Mouse (Mus musculus) midbrain, embryonic 11.5 days (tissue): ENCODE data around the gene A630076J17Rik. TPM values are rescaled to one million over a fixed set of nuclear protein-coding genes. Genes with fewer than 3 reads are reported as not detected.

Experiments used
- ATAC-seq: fragments of 200-750 bp; cut with Nextera tagmentation; 2 replicates; pipeline ENCODE4 v1.8.0; 2017; ENCODE audit warnings: moderate TSS enrichment, moderate library complexity; ENCODE audit not compliant: low FRiP score
- DNase-seq: peaks from one replicate; pipeline ENCODE4 v3.0.0; 2015; ENCODE audit warnings: low spot score; ENCODE audit errors: missing footprints
- H3K27ac ChIP-seq: fragments of 300-500 bp; sonication (generic); 2 replicates; pipeline ENCODE4 v1.5.1; 2014; ENCODE audit warnings: low read depth, low read length
- H3K27me3 ChIP-seq: fragments of 300-500 bp; sonication (generic); 2 replicates; pipeline ENCODE4 v1.6.1; 2014; ENCODE audit warnings: mild to moderate bottlenecking, low read length, moderate library complexity, mixed read lengths; ENCODE audit not compliant: control insufficient read depth, insufficient read depth
- H3K36me3 ChIP-seq: fragments of 300-500 bp; sonication (generic); 2 replicates; pipeline ENCODE4 v1.6.1; 2014; ENCODE audit warnings: mild to moderate bottlenecking, low read length, moderate library complexity, mixed read lengths; ENCODE audit not compliant: control insufficient read depth, insufficient read depth
- H3K4me1 ChIP-seq: fragments of 300-500 bp; sonication (generic); 2 replicates; pipeline ENCODE4 v1.6.1; 2014; ENCODE audit warnings: low read length; ENCODE audit not compliant: control insufficient read depth, insufficient read depth
- H3K4me2 ChIP-seq: fragments of 300-500 bp; sonication (generic); 2 replicates; pipeline ENCODE4 v1.6.1; 2014; ENCODE audit warnings: mild to moderate bottlenecking, moderate library complexity
- H3K4me3 ChIP-seq: fragments of 300-500 bp; sonication (generic); 2 replicates; pipeline ENCODE4 v1.5.1; 2014; ENCODE audit warnings: low read depth, low read length
- H3K9ac ChIP-seq: fragments of 300-500 bp; sonication (generic); 2 replicates; pipeline ENCODE4 v1.6.1; 2014; ENCODE audit warnings: low read length
- H3K9me3 ChIP-seq: fragments of 300-500 bp; sonication (generic); 2 replicates; pipeline ENCODE4 v1.6.1; 2016; ENCODE audit warnings: low read length; ENCODE audit not compliant: control insufficient read depth
- WGBS: fragments of 180-500 bp; shearing (Covaris S2); extraction: QIAGEN DNeasy Blood & Tissue Kit; methylation state at CpG from one replicate; pipeline ENCODE4 v1.1.7; 2014; 5-methylcytosine and 5-hydroxymethylcytosine counted together
- polyA plus RNA-seq: library from polyadenylated mRNA; unstranded; fragments of >200 nt; fragmentation: Nextera tagmentation; extraction: Ambion mirVana; gene quantifications from 2 replicates; pipeline ENCODE4 v1.2.1, GENCODE M21; 2014

A630076J17Rik gene
- polyA plus RNA-seq, 1 experiment from 2014 or later = not detected

DNA sequence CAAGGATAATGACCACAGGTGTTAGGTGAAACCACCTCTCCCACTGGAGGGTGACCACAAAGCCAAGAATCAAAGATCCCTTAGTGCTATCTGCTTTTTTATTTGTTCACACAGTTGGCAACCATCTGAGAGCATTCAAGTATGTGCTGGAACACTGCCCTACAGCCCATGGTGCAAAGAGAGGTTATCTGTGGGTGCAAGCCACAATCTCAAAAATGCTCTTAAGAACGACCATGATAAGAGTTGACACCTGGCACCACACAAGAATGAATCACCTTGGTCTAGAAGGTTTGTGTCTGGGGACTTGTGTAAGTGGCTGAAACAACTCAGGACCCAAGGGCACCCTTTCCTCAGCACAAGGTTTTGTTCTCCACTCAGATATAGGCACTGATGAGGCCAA is 7.2 kb upstream of the A630076J17Rik start:
- ATAC-seq = no peak

DNA sequence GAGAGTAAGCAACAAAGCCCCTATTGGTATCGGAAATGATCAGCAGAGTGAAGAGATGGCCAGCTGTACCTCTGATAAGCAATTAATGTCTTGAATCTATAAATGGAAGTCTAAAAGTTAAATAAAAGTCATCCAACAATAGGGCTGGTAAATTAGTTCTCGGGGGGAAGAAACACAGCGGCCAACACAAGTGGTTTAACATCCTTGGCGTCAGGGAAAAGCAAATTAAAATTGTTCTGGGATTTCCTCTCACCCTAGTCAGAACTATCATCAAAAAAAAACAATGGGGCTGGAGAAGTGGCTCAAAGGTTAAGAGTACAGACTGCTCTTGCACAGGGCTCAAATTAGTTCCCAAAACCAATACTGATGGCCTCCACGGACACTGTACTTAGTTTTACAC is 4.6 kb upstream of the A630076J17Rik start:
- no peaks in the 10 kb centered on the region for H3K9me3 ChIP-seq
- no peak overlapping the region for H3K27ac ChIP-seq
- no peaks in the 10 kb centered on the region for H3K36me3 ChIP-seq
- no peak overlapping the region for H3K4me2 ChIP-seq
- ATAC-seq = no peak
- H3K4me3 ChIP-seq = no peak overlapping the region
- 93% methylated on average over 5 of the region's 5 CpGs for WGBS
- H3K9ac ChIP-seq = no peak overlapping the region
- no peaks in the 10 kb centered on the region for H3K4me1 ChIP-seq
- H3K27me3 ChIP-seq = no peaks in the 10 kb centered on the region
- no peak for DNase-seq

More for the DNA sequence above, 7.2 kb upstream of the A630076J17Rik start:
- peak; percentile 17 for DNase-seq
- Histone ChIP-seq H3K9me3 (no peaks in the 10 kb centered on the region), H3K4me2 (no peak overlapping the region), H3K4me1 (no peaks in the 10 kb centered on the region; the same call in 1 of the 2 replicates), H3K27ac (no peak overlapping the region), H3K36me3 (no peaks in the 10 kb centered on the region), H3K4me3 (no peak overlapping the region), H3K9ac (no peak overlapping the region), H3K27me3 (no peaks in the 10 kb centered on the region)
- WGBS = 71% methylated on average over 1 of the region's 1 CpGs

DNA sequence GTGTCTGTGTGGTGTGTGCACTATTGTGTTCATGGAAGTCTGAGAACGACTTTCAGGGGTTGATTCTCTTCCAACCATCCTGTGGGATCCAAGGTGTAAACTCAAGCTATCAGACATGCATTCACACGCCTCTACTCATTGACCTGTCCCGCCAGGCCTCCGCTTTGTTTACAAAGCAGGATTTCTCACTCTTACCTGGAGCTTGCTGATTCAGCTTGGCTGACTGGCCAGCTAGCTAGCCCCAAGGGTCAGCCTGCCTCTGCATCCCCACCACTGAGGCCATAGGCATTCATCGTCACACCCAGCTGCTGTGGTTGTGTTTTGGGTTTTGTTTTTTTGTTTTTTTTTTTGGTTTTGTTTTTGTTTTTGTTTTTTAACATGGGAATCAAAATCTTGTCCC is 1.2 kb upstream of the A630076J17Rik start:
- Histone ChIP-seq H3K36me3 (no peaks in the 10 kb centered on the region), H3K4me2 (no peak overlapping the region)

DNA sequence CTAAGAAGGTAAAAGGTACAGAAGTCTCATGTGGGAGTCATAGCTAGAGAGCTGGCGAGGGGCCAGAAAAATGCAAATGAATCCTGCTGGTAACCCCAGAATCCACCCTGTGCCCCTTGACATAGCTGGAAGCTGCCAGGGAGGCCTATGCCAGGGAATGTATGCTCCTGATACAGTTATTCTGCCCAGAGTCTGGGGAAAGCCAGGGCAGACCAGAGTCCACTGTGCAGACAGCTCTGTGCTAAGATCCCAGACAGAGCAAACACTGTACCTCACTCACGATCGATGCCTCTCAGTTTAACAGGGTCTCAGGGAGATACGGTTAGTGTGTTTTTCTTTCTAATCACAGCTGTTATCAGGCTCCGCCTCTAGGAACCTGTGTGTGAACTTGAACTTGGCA is 592 bp upstream of the A630076J17Rik start:
- no peak overlapping the region for H3K4me3 ChIP-seq
- ATAC-seq (no peak), DNase-seq (no peak)
- H3K27ac ChIP-seq = no peak overlapping the region
- no peaks in the 10 kb centered on the region for H3K36me3 ChIP-seq
- no peaks in the 10 kb centered on the region for H3K9me3 ChIP-seq
- H3K4me2 ChIP-seq = no peak overlapping the region
- 78% methylated on average over 5 of the region's 5 CpGs for WGBS
- no peak overlapping the region for H3K9ac ChIP-seq
- no peaks in the 10 kb centered on the region for H3K4me1 ChIP-seq
- no peaks in the 10 kb centered on the region for H3K27me3 ChIP-seq

More for the DNA sequence above, 1.2 kb upstream of the A630076J17Rik start:
- DNase-seq (peak; percentile 54), ATAC-seq (no peak)
- WGBS = 85% methylated on average over 5 of the region's 5 CpGs
- H3K9me3 ChIP-seq = no peaks in the 10 kb centered on the region
- H3K27ac ChIP-seq = no peak overlapping the region
- H3K4me3 ChIP-seq = no peak overlapping the region
- H3K4me1 ChIP-seq = no peaks in the 10 kb centered on the region
- H3K9ac ChIP-seq = no peak overlapping the region
- H3K27me3 ChIP-seq = no peaks in the 10 kb centered on the region

DNA sequence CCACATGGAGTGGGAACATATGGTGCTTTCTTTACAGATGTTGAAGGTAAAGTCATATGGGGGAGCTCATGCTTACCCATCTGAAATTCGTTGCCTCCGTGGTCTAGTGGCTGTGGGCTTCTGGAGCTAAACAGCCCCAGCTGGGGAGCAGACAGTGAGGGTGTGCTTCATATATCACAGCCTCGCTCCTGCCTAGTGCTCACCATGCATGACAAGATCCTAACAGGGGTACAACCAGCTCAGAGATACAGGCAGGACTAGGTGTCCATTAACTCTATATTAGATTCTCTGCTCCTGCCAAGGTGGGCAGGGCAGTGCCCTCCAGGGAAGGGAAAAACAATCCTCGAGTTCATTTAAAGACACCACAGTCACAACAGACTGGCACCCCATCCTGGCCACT is 788 bp downstream of the A630076J17Rik start:
- Histone ChIP-seq H3K9ac (no peak overlapping the region), H3K9me3 (no peaks in the 10 kb centered on the region), H3K27ac (no peak overlapping the region), H3K4me1 (no peaks in the 10 kb centered on the region), H3K4me3 (no peak overlapping the region), H3K4me2 (no peak overlapping the region), H3K36me3 (no peaks in the 10 kb centered on the region), H3K27me3 (no peaks in the 10 kb centered on the region)
- no peak for ATAC-seq
- 73% methylated on average over 4 of the region's 4 CpGs for WGBS
- DNase-seq = no peak

DNA sequence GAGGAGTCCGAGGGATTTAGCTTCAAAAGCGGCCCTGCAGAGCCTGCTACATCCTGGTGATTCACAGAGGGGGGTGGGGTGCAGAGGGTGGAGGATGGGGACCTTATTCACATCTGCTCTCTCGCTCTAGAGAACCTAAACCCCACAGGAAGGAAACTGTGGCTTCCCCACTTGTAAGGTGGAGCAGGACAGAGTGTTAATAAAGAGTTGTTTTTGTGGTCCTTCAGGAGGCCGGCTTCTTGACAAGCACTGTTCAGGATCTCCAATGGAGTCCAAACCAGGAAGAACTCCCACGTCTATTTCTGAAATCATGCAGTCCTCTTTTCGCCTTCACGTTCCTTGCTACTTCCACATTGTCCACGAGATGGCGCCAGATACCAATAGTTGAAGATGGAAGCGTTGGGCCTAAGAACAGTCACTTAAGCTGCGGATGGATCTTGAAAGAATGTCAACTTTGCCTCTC is 3.0 kb downstream of the A630076J17Rik start:
- peak; percentile 99 for DNase-seq
- Histone ChIP-seq H3K4me3 (no peak overlapping the region), H3K27me3 (no peaks in the 10 kb centered on the region), H3K36me3 (no peaks in the 10 kb centered on the region), H3K9me3 (no peaks in the 10 kb centered on the region), H3K9ac (peak overlapping the region; percentile 24; the same call in 1 of the 2 replicates), H3K4me2 (no peak overlapping the region), H3K4me1 (no peaks in the 10 kb centered on the region), H3K27ac (no peak overlapping the region)
- 7% methylated on average over 11 of the region's 11 CpGs for WGBS
- peak; percentile 66 for ATAC-seq

DNA sequence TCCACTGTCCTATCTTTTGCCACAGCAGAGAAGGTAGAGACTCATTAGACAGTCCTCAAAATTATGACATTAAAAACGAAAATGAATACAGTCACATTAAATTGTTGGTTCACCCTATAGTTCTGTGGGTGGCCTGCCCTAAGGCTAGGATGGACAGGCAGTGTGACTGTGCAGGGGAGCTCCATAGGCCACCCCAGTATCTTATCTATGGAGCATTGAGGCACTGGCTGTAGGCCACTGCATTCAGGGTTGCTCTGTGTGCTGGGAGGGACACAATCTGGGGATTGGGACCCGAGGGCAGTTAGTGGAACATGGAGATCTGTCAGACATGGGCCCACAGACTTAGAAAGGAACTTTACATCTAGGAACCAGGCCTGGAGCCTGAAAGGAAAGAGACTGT is 3.5 kb downstream of the A630076J17Rik start:
- Histone ChIP-seq H3K4me3 (no peak overlapping the region), H3K9me3 (no peaks in the 10 kb centered on the region), H3K9ac (no peak overlapping the region), H3K4me1 (no peaks in the 10 kb centered on the region), H3K36me3 (no peaks in the 10 kb centered on the region), H3K4me2 (no peak overlapping the region), H3K27me3 (no peaks in the 10 kb centered on the region), H3K27ac (no peak overlapping the region)
- peak; percentile 64 for DNase-seq
- 23% methylated on average over 2 of the region's 2 CpGs for WGBS
- ATAC-seq = peak; percentile 44; the same call in 1 of the 2 replicates

DNA sequence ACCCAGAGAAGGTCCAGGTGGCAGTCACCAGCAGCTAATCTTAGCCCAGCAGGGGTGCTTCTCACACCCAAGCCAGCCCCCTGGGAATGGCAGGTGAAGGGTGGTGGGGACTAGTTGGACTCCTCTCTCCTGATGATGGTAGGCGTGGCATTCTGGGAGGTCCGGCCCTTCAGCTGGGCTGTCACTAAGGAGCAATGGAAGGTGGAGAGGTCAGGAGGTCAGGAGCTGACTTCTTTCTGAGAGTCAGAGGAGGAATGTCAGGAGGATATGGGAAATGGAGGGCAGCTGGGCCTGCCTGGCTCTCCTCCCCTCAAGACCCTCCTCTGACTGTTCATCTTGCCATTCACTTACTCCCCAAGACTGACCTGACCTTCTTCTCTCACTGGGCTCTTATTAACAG is 7.6 kb downstream of the A630076J17Rik start:
- 0 out of 2 replicates have a peak, but pooled peaks cover 2% of the 10 kb centered on the region for H3K4me1 ChIP-seq
- no peak overlapping the region for H3K9ac ChIP-seq
- H3K27ac ChIP-seq = no peak overlapping the region
- ATAC-seq (no peak), DNase-seq (no peak)
- H3K27me3 ChIP-seq = no peaks in the 10 kb centered on the region
- no peaks in the 10 kb centered on the region for H3K9me3 ChIP-seq
- WGBS = 57% methylated on average over 2 of the region's 2 CpGs
- no peaks in the 10 kb centered on the region for H3K36me3 ChIP-seq
- H3K4me2 ChIP-seq = no peak overlapping the region
- H3K4me3 ChIP-seq = no peak overlapping the region

DNA sequence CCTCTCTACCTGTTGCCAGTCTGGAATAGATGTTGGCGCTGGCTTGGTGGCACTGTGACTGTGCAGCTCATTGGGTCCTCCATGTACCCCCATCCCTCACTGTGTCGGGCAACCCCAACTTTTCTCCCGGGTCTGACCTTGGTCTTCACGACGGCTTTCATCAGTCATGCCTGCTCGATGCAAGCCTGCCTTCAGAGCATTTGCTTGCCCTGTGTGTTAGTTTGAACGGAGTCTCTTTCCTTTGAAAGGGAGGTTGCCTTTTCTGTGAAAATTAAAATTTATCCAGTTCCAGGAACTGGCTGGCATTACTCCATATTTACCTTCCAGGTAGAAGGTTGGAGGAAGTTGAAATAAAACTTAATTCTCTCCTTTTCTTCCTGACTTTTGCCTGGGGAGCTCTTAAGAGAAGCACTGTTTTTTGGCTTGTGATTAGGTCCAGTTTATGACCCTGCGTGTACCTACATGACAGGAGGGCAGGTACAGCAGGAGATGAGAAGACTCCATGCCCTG is 8.1 kb downstream of the A630076J17Rik start:
- Histone ChIP-seq H3K9ac (no peak overlapping the region), H3K36me3 (no peaks in the 10 kb centered on the region), H3K4me1 (0 out of 2 replicates have a peak, but pooled peaks cover 2% of the 10 kb centered on the region), H3K27ac (no peak overlapping the region), H3K27me3 (no peaks in the 10 kb centered on the region), H3K9me3 (no peaks in the 10 kb centered on the region), H3K4me3 (no peak overlapping the region), H3K4me2 (no peak overlapping the region)
- WGBS = 91% methylated on average over 8 of the region's 8 CpGs
- ATAC-seq (no peak), DNase-seq (no peak)
